Mouse (Mus musculus) monocyte, adult 5-6 weeks (primary cell): ENCODE data around the gene Nradd. TPM values are rescaled to one million over a fixed set of nuclear protein-coding genes. Genes with fewer than 3 reads are reported as not detected.

Source experiments
- ATAC-seq: fragments of 153-309, 156-312 bp; replicated peaks from 2 replicates; pipeline ENCODE4 v1.8.0; 2017; ENCODE audit warnings: mild to moderate bottlenecking; ENCODE audit not compliant: low TSS enrichment, insufficient number of reproducible peaks, severe bottlenecking, poor library complexity, low FRiP score
- total RNA-seq: library from RNA; stranded (forward); fragments of 200-1000, 200-491, 200-594 nt; gene quantifications from 3 replicates; pipeline ENCODE4 v1.2.3, GENCODE M21; 2017

The Nradd gene
- total RNA-seq, 1 experiment from 2014 or later: 9.9 TPM

GRCm38 (mm10) chr9:110653655-110654461, 29.6 kb upstream of the Nradd start, which contains the start of gene Nbeal2:
Gene Nbeal2 (minus strand): TSS chr9:110654161.
- ATAC-seq: peak; percentile 82

GRCm38 (mm10) chr9:110652963-110653654, 28.9 kb upstream of the Nradd start:
- ATAC-seq: no peak

GRCm38 (mm10) chr9:110651931-110652722, 27.9 kb upstream of the Nradd start:
- ATAC-seq: no peak

GRCm38 (mm10) chr9:110649775-110650174, 25.5 kb upstream of the Nradd start:
- no peak for ATAC-seq

- ATAC-seq: peak; percentile 77
Measured at GRCm38 (mm10) chr9:110645219-110645618, 21.0 kb upstream of the Nradd start.

- ATAC-seq: no peak
Measured at GRCm38 (mm10) chr9:110644295-110644694, 20.0 kb upstream of the Nradd start.

GRCm38 (mm10) chr9:110643787-110644186, 19.5 kb upstream of the Nradd start:
- ATAC-seq: no peak

- ATAC-seq: no peak
Measured at GRCm38 (mm10) chr9:110642812-110643524, 18.7 kb upstream of the Nradd start.

GRCm38 (mm10) chr9:110641006-110641405, 16.8 kb upstream of the Nradd start:
- ATAC-seq: no peak

GRCm38 (mm10) chr9:110638611-110639021, 14.4 kb upstream of the Nradd start:
- ATAC-seq: no peak

GRCm38 (mm10) chr9:110635225-110635624, 11.0 kb upstream of the Nradd start:
- peak; percentile 34 for ATAC-seq

- ATAC-seq: no peak
Measured at GRCm38 (mm10) chr9:110633882-110634281, 9.6 kb upstream of the Nradd start.

- ATAC-seq: no peak
Measured at GRCm38 (mm10) chr9:110632671-110633070, 8.4 kb upstream of the Nradd start.

GRCm38 (mm10) chr9:110631651-110632275, 7.5 kb upstream of the Nradd start:
- ATAC-seq: no peak

- no peak for ATAC-seq
Measured at GRCm38 (mm10) chr9:110631191-110631590, 6.9 kb upstream of the Nradd start.

- ATAC-seq: no peak
Measured at GRCm38 (mm10) chr9:110630171-110630570, 5.9 kb upstream of the Nradd start.

- no peak for ATAC-seq
Measured at GRCm38 (mm10) chr9:110625350-110625908, 1.2 kb upstream of the Nradd start.
